Mouse (Mus musculus) urinary bladder, adult 18-20 months (tissue): ENCODE measurements around the gene Acbd3.
A peak's percentile ranks its signal among the peaks of the same experiment; 100 is the strongest.

ENCODE experiments used
- DNase-seq, 2 experiments: peaks; one replicate each; pipeline ENCODE4 v3.0.0; 2022; ENCODE audit warnings: low spot score in 2 of 2, mixed read lengths in 2 of 2

Acbd3 gene

DNA sequence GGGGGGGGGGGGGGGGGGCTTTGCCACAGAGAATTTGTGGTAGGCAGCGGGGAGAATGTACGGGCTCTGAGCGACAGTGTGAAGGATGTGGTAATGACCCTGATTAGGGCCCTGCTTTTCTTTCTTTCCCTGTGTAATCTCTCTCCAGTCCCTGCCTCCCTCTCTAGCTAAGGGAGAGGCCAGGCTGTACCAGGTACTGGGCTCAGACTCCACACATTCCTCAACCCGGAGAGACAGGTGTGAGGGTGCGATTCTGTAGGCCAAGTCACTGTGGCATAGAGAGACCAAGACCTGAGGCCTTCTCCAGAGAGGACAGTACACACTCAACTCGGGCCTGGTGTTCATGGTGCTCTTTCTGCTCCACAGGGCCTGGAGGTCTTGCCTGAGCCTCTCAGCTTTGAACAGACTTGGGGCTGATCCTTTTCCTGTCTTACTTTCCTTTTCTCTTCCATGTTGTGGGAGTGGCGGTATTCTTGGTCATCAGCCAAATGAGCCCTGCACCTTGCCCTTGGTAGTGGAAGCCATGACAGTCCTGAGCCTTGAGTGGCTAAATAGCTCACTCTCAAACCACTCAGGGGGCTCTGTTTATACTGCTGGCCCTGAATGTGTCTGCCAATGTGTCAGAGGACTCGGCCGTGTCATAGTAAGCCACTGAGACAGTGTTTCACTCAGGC lies 57.2 kb downstream of the Acbd3 start:
- DNase-seq = no peak

DNA sequence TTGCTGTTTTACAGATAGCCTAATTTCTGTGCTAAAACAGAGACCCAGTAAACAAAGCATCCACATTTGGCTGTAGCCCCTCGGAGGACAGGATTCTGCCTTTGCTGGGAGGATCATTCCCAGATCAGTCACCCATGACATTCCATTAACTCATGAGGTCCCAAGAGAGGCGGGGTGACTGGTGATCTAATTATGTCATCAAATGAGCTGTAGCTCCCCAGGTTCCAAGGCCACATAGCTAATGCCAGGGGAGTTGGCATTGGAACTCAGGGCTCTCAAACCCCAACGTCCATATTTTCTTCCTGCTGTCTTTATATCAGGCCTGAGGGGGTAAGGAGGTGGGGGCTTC lies 57.7 kb downstream of the Acbd3 start:
- DNase-seq = no peak

- DNase-seq = no peak
These were observed 66.1 kb downstream of the Acbd3 start for GRCm38 (mm10) chr1:180791821-180792480.

DNA sequence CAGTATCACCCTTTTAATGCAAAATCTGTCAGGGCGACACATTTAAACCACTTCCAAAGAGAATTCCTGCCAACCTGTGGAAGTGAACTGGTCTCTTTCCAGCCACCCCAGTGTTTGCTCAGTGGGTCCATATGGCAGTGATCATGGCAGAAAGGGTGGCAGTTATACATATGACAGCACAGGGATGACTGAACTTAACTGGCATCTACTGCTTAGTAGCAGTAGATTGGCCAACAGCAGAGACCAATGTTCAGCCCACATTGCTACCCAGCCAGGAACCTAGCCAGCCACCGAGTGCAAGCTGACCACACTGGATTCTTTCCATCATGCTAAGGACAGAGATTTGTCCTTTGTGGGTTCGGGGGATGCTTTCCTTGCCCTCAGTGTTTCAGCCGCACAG lies 67.0 kb downstream of the Acbd3 start:
- DNase-seq = no peak

DNA sequence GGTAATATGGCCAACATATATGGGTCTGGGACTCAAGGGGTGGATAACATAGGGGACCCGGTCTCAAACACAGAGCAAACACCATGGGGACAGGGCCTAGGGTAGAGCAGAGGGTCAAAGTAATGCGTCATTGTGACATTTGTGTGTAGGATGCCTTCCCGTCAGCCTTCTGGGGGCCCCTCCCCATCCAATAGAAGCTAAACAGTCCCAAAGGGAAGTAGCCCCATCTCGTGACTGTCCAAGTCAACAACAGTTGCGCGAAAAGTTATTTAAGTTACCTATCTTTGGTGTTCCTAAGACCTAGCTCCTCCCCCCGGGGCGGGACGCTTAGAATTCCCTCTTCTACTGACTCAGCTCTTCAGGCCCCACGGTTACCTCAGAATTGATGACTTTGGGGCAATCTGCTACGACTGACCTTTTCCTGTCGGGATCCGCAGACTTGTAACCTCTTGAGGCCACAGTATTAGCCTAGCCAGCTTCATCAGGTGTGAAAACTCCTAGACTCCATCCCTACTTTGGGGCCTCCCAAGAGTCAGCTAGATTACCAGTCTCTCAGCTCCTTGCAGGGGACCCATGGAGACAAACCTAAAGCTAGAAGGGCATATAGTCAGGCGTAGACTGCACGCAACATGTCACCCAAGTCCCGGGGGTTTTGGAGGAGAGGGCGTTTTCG lies 67.7 kb downstream of the Acbd3 start:
- peak; percentile 30 to 47 for DNase-seq

DNA sequence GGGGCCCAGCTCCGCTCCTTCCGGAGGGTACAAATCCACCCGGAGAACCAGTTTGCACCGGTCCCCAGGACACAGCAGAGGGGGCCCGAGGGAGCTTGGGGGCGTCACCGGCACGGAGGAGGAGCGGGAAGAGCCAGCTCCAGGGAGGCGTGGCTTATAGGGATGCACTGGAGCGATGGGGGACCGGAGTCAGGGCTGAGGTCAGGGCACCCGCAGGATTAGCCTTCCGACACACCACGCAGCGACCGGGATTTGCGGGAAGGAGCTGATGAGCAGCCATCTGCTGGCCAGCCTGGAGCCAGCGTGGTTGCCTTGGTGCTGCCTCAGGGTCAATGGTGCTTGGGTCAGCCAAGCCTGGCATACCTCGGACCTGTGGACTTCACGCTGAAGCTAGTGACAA lies 68.3 kb downstream of the Acbd3 start:
- DNase-seq = no peak

GRCm38 (mm10) chr1:180798660-180799059 lies 72.8 kb downstream of the Acbd3 start:
- DNase-seq = no peak

- DNase-seq = no peak
These were observed 73.4 kb downstream of the Acbd3 start for GRCm38 (mm10) chr1:180799253-180799652.

DNA sequence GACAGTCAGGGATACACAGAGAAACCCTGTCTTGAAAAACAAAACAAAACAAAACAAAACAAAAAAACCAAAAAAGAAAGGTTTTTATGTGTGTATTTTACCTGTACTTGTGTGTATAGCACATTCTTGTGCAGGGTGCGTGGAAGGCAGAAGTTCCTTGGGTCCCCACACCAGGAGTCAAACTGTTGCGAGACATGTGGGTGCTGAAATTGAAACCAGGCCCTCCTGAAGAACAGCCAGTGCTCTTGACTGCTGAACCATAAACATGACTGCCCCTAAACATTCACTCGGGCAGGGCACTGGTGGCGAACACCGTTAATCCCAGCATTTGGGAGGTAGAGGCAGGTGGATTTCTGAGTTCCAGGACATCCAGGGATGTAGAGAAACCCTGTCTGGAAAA lies 74.2 kb downstream of the Acbd3 start:
- no peak for DNase-seq

- DNase-seq = no peak
These were observed 75.0 kb downstream of the Acbd3 start for GRCm38 (mm10) chr1:180800814-180801213.

- no peak for DNase-seq
These were observed 75.7 kb downstream of the Acbd3 start for GRCm38 (mm10) chr1:180801466-180801994.
